Mouse (Mus musculus): ENCODE measurements at regions not wholly inside any gene's neighbourhood (a gene's known extent, or its start where the extent isn't known, plus 50 kb on each side); places are given as distances from the start of the nearest gene placed in this dataset.

DNA sequence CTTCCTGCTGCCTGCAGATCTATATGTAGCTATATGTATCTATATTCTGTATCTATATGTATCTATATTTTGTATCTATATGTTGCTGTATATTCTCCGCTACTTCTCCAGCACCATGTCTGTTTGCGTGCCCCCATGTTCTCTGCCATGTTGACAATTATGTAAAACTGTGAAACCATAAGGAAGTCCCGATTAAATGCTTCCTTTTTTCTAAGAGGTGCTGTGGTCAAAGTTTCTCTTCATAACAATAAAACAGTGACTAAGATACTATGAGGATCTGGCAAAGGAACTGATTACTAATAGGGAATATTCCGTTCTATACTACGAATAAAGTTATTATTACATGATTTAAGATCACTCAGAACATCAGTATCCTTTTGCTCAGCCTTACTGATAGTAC is 274.5 kb downstream of the Spry2 start:
- TF ChIP-seq CTCF (IDR thresholded peaks at IDR 0.05; ENCODE audit: low read depth, low read length) (no peak), POLR2AphosphoS5 (IDR thresholded peaks at IDR 0.05; ENCODE audit: insufficient replicate concordance, low read depth, low read length) (no peak), GATA1 (IDR thresholded peaks at IDR 0.05; ENCODE audit: borderline replicate concordance, low read length) (no peak)
